Mouse (Mus musculus) thymus, adult 2 months (tissue): ENCODE results near the gene Hinfp.

Experiments used
- CTCF ChIP-seq: fragments of 200-500 bp; IDR thresholded peaks from 2 replicates; pipeline ENCODE4 v1.5.1; 2012; ENCODE audit warnings: mild to moderate bottlenecking, control low read depth, low read length, moderate library complexity, borderline replicate concordance; ENCODE audit not compliant: control insufficient read depth, poor library complexity, insufficient read depth; ENCODE audit errors: extremely low read depth
- POLR2A ChIP-seq: fragments of 200-500 bp; IDR thresholded peaks from 2 replicates; pipeline ENCODE4 v1.6.1; 2012; ENCODE audit warnings: mild to moderate bottlenecking, low read length, control low read depth, moderate library complexity; ENCODE audit not compliant: control insufficient read depth, poor library complexity, insufficient read depth; ENCODE audit errors: extremely low read depth

- TF ChIP-seq CTCF = no peak
- no peak for TF ChIP-seq POLR2A
These were observed 61.9 kb downstream of the Hinfp start for GRCm38 (mm10) chr9:44243621-44244020.
